Mouse (Mus musculus) small intestine, adult 2 months (tissue): ENCODE data around the gene Olfr1434. TPM values are rescaled to one million over a fixed set of nuclear protein-coding genes. Genes with fewer than 3 reads are reported as not detected.
"Not testable (repeated sequence)": the region's sequence is repeated elsewhere in the genome, so short reads cannot be mapped to it uniquely, and the experiment has no call there.

Experiments
- H3K27ac ChIP-seq: fragments of 200-500 bp; 2 replicates; pipeline ENCODE4 v1.5.1; 2012; ENCODE audit warnings: low read depth, low read length, control low read depth, inconsistent platforms; ENCODE audit not compliant: insufficient read depth
- H3K27me3 ChIP-seq: fragments of 200-500 bp; 2 replicates; pipeline ENCODE4 v1.6.1; 2012; ENCODE audit warnings: mild to moderate bottlenecking, moderate library complexity, low read length, inconsistent platforms; ENCODE audit not compliant: control insufficient read depth, insufficient read depth
- H3K36me3 ChIP-seq: fragments of 200-500 bp; 2 replicates; pipeline ENCODE4 v1.6.1; 2012; ENCODE audit warnings: mild to moderate bottlenecking, low read length, control low read depth, inconsistent platforms; ENCODE audit not compliant: control insufficient read depth, insufficient read depth
- H3K4me1 ChIP-seq: fragments of 200-500 bp; 2 replicates; pipeline ENCODE4 v1.6.1; 2012; ENCODE audit warnings: low read length, inconsistent platforms, mixed read lengths; ENCODE audit not compliant: control insufficient read depth, insufficient read depth, insufficient read length
- H3K4me3 ChIP-seq: fragments of 200-500 bp; 2 replicates; pipeline ENCODE4 v1.5.1; 2012; ENCODE audit warnings: low read depth, mild to moderate bottlenecking, control low read depth, inconsistent platforms, low read length, moderate library complexity
- CTCF ChIP-seq: fragments of 200-500 bp; IDR thresholded peaks from 2 replicates; pipeline ENCODE4 v1.5.1; 2012; ENCODE audit warnings: low read depth, mild to moderate bottlenecking, control low read depth, inconsistent platforms, low read length, moderate library complexity, mixed read lengths; ENCODE audit not compliant: insufficient replicate concordance, insufficient read length; ENCODE audit errors: extremely low read depth
- POLR2A ChIP-seq: fragments of 200-500 bp; IDR thresholded peaks from 2 replicates; pipeline ENCODE4 v1.6.1; 2012; ENCODE audit warnings: low read depth, mild to moderate bottlenecking, control low read depth, inconsistent platforms, low read length, moderate library complexity
- WGBS: fragments of 180-500 bp; shearing (Covaris S2); methylation state at CpG from one replicate; pipeline ENCODE4 v1.1.7; 2018; 5-methylcytosine and 5-hydroxymethylcytosine counted together
- polyA plus RNA-seq: library from polyadenylated mRNA; depleted of rRNA; stranded (reverse); fragments of >200 nt; gene quantifications from 2 replicates; pipeline ENCODE4 v1.2.3, GENCODE M21; 2012; rRNA removed

Gene Olfr1434
- not detected in 2 replicates for polyA plus RNA-seq

DNA sequence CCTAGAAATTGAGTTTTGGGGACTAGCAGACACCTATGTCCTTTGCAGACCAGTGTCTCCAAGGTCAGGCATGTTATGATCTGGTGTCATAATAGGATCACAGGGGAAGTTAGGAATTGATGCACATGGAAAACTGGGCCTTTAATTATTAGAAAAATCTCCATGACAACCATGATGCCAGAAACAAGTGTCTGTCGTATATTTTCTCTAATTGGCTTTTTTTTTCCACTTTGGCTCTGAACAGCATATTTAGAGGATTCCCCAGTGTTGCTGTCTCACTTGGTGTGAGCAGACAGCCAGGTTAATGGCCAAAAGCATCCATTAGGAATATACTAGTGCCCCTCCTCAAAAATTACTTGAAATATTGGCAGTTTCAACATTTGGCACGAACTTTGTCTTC, at the start of gene Olfr1434:
TSS of gene Olfr1434 (plus strand) at position 301 of the 400 bp plus-strand sequence.
- H3K4me1 ChIP-seq: no peaks in the 10 kb centered on the region
- H3K27me3 ChIP-seq: no peaks in the 10 kb centered on the region

DNA sequence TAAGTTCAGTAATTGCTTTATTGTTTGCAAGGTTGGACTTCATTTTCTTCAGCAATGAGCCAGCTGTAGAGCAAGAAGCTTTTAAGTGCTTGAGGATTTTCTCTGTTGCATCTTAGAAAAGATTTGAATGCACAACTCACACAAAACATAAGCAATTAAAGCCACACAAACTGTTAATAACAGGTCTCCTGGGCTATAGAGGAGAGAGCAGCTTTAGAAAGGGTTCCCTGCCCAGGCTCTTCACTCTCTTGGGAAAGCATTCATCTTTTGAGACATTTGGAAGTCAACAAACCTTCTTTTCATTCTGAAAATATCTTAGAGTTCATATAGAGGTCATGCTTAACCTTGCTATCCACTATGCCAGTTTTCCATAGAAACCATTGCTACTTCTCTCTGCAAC, 47.2 kb upstream of the Olfr1434 start, which contains the start of gene Olfr1432:
TSS of gene Olfr1432 (minus strand) at position 101 of the 400 bp plus-strand sequence.
- H3K4me1 ChIP-seq, H3K27me3 ChIP-seq, H3K36me3 ChIP-seq, H3K4me3 ChIP-seq, H3K27ac ChIP-seq: not testable (repeated sequence)

More for the DNA sequence above, at the start of gene Olfr1434:
- WGBS: 58% methylated on average over 2 of the region's 2 CpGs
- no peaks in the 10 kb centered on the region for H3K36me3 ChIP-seq
- H3K4me3 ChIP-seq: no peak within 1 kb of the TSS
- H3K27ac ChIP-seq: no peak within 1 kb of the TSS
- TF ChIP-seq POLR2A (no peak), CTCF (no peak)

DNA sequence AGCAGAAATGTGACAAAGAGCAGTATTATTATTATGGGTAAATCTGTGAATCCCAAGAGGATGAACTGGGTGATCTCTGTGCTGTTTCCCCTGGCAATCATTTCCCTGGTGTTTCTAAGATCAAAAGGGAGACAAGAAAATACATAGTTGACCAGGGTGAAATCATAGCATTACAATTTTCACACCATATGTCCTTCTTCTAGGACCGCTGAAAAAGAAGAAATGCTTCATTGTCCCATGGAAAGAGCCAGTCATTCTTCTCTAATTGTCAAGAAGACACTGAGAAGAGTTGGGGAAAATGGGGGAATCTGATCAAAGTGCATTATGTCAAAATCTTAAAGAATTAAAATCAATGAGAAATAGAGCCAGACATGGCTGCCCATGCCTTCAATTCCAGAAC, 38.1 kb upstream of the Olfr1434 start, which contains the start of gene Olfr262:
TSS of gene Olfr262 (minus strand) at position 101 of the 400 bp plus-strand sequence.
- TF ChIP-seq POLR2A (no peak), CTCF (no peak)
- no peak within 1 kb of the TSS for H3K27ac ChIP-seq
- WGBS: 89% methylated on average over 1 of the region's 1 CpGs
- no peaks in the 10 kb centered on the region for H3K36me3 ChIP-seq
- H3K4me3 ChIP-seq: no peak within 1 kb of the TSS
- H3K27me3 ChIP-seq: no peaks in the 10 kb centered on the region
- no peaks in the 10 kb centered on the region for H3K4me1 ChIP-seq

GRCm38 (mm10) chr19:12260732-12261131, 18.9 kb upstream of the Olfr1434 start, which contains the start of gene Olfr235:
Olfr235 (plus strand) TSS chr19:12261032.
- H3K27me3 ChIP-seq: no peaks in the 10 kb centered on the region
- WGBS: 43% methylated on average over 1 of the region's 1 CpGs
- TF ChIP-seq POLR2A (no peak), CTCF (no peak)
- no peak within 1 kb of the TSS for H3K4me3 ChIP-seq
- no peak within 1 kb of the TSS for H3K27ac ChIP-seq
- no peaks in the 10 kb centered on the region for H3K36me3 ChIP-seq
- H3K4me1 ChIP-seq: no peaks in the 10 kb centered on the region

DNA sequence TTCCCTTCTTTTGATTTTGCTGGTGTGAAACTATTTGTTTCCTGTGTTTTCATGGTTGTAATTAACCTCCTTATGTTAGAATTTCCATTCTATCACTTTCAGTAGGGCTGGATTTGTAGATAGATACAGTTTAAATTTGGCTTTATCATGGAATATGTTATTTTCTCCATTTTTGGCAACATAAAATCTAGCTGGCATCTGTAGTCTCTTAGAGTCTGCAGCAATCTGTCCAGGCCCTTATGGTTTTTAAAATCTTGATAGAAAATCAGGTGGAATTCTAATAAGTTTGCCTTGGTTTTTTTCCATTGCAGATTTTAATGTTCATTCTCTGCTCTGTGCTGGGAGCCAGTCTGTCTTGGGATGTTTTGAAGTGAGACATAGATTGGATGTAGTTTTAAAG, 13.3 kb downstream of the Olfr1434 start:
- TF ChIP-seq POLR2A: no peak
- no peak for TF ChIP-seq CTCF

GRCm38 (mm10) chr19:12299030-12299429, 19.4 kb downstream of the Olfr1434 start, which contains the start of gene Olfr1436:
Olfr1436 (minus strand) TSS chr19:12299130.
- WGBS: 76% methylated on average over 1 of the region's 1 CpGs
- not testable (repeated sequence) for H3K27ac ChIP-seq, H3K36me3 ChIP-seq, H3K4me3 ChIP-seq, H3K27me3 ChIP-seq, H3K4me1 ChIP-seq

More for the DNA sequence above, 13.3 kb downstream of the Olfr1434 start:
- Histone ChIP-seq H3K27ac (no peak overlapping the region), H3K27me3 (no peaks in the 10 kb centered on the region), H3K4me1 (no peaks in the 10 kb centered on the region), H3K36me3 (no peaks in the 10 kb centered on the region), H3K4me3 (no peak overlapping the region)

DNA sequence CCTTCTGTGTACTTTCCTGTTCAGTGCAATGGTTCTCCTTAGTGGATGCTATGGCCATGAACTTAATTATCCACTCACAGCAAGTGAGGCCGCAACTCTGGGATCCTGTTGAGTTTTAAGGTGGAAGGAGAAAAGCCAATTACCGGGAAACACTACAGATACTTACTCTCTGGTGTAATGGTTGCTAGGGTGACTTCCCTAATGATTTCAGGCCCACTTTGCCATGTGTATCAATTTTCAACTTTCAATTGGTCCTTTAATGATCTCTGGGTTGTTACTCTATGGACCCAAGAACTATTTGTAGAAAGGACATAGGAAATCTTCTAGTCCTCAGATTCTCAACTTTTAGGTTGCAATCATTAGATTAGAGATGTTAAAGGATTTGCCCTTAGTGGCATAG, 45.3 kb downstream of the Olfr1434 start, which contains the start of gene Olfr1437:
TSS of gene Olfr1437 (minus strand) at position 101 of the 400 bp plus-strand sequence.
- Histone ChIP-seq H3K36me3 (no peaks in the 10 kb centered on the region), H3K27ac (no peak within 1 kb of the TSS), H3K27me3 (no peaks in the 10 kb centered on the region), H3K4me3 (no peak within 1 kb of the TSS), H3K4me1 (no peaks in the 10 kb centered on the region)
- 80% methylated on average over 2 of the region's 2 CpGs for WGBS
- TF ChIP-seq CTCF: no peak

Other genes starting within 250 kb of the Olfr1434 start
- not detected in 2 replicates for gene Olfr1423, start 238.5 kb upstream of the Olfr1434 start, polyA plus RNA-seq
- not detected in 2 replicates for gene Olfr1424, start 217.2 kb upstream of the Olfr1434 start, polyA plus RNA-seq
- not detected in 2 replicates for gene Olfr1425, start 202.1 kb upstream of the Olfr1434 start, polyA plus RNA-seq
- gene Olfr1426, start 187.8 kb upstream of the Olfr1434 start, polyA plus RNA-seq: not detected in 2 replicates
- not detected in 2 replicates for gene Olfr1427, start 176.5 kb upstream of the Olfr1434 start, polyA plus RNA-seq
- not detected in 2 replicates for gene Olfr1428, start 164.0 kb upstream of the Olfr1434 start, polyA plus RNA-seq
- not detected in 2 replicates for gene Olfr76, start 156.7 kb upstream of the Olfr1434 start, polyA plus RNA-seq
- not detected in 2 replicates for gene Olfr1555-ps1, start 109.7 kb upstream of the Olfr1434 start, polyA plus RNA-seq
- gene Olfr1431, start 79.2 kb upstream of the Olfr1434 start, polyA plus RNA-seq: not detected in 2 replicates
- not detected in 2 replicates for gene Olfr1432, start 47.3 kb upstream of the Olfr1434 start, polyA plus RNA-seq
- not detected in 2 replicates for gene Olfr262, start 38.2 kb upstream of the Olfr1434 start, polyA plus RNA-seq
- gene Olfr235, start 18.8 kb upstream of the Olfr1434 start, polyA plus RNA-seq: not detected in 2 replicates
- gene Olfr1436, start 19.3 kb downstream of the Olfr1434 start, polyA plus RNA-seq: not detected in 2 replicates
- not detected in 2 replicates for gene Olfr1437, start 45.2 kb downstream of the Olfr1434 start, polyA plus RNA-seq
- not detected in 2 replicates for gene Olfr1438-ps1, start 56.1 kb downstream of the Olfr1434 start, polyA plus RNA-seq
- gene Olfr1440, start 107.4 kb downstream of the Olfr1434 start, polyA plus RNA-seq: not detected in 2 replicates
- not detected in 2 replicates for gene Olfr1441, start 137.6 kb downstream of the Olfr1434 start, polyA plus RNA-seq
- not detected in 2 replicates for gene Pfpl, start 148.1 kb downstream of the Olfr1434 start, polyA plus RNA-seq
- 2.7 and 3.5 TPM in 2 replicates for gene Mpeg1, start 180.9 kb downstream of the Olfr1434 start, polyA plus RNA-seq
- gene Dtx4, start 221.6 kb downstream of the Olfr1434 start, polyA plus RNA-seq: 7.1 and 11.1 TPM in 2 replicates